Mouse (Mus musculus) brain, embryonic 14.5 days (tissue): ENCODE results near the gene Sec24d.

Experiments used
- CTCF ChIP-seq: fragments of 200-500 bp; IDR thresholded peaks from 2 replicates; pipeline ENCODE4 v1.5.1; 2012; ENCODE audit warnings: inconsistent platforms, mild to moderate bottlenecking, moderate library complexity, borderline replicate concordance; ENCODE audit not compliant: insufficient read depth, insufficient read length; ENCODE audit errors: extremely low read depth
- POLR2A ChIP-seq: fragments of 200-500 bp; IDR thresholded peaks from 2 replicates; pipeline ENCODE4 v1.6.1; 2012; ENCODE audit warnings: mild to moderate bottlenecking, inconsistent platforms, borderline replicate concordance; ENCODE audit not compliant: poor library complexity, insufficient read depth, insufficient read length, severe bottlenecking; ENCODE audit errors: extremely low read depth

- no peak for TF ChIP-seq CTCF
- TF ChIP-seq POLR2A = no peak
Observed at GRCm38 (mm10) chr3:123282866-123283615, 15.8 kb downstream of the Sec24d start.
